Mouse (Mus musculus) brown adipose tissue, adult 24 weeks (tissue): Measurements from ENCODE around the gene Slc13a2. TPM values are rescaled to one million over a fixed set of nuclear protein-coding genes. Genes with fewer than 3 reads are reported as not detected.

Experiments
- H3K27ac ChIP-seq: fragments of 200-500 bp; replicated peaks from 2 replicates; pipeline ENCODE4 v1.5.1; 2012; ENCODE audit warnings: low read depth, mild to moderate bottlenecking, low read length
- H3K4me1 ChIP-seq: fragments of 200-500 bp; 2 replicates; pipeline ENCODE4 v1.6.1; 2012; ENCODE audit warnings: low read length, mixed read lengths; ENCODE audit not compliant: control insufficient read depth, insufficient read depth, insufficient read length
- H3K4me3 ChIP-seq: fragments of 200-500 bp; 2 replicates; pipeline ENCODE4 v1.5.1; 2012; ENCODE audit warnings: low read depth, mild to moderate bottlenecking, low read length, moderate library complexity; ENCODE audit not compliant: insufficient read depth
- polyA plus RNA-seq: library from polyadenylated mRNA; stranded (reverse); fragments of >200 nt; gene quantifications from 2 replicates; pipeline ENCODE4 v1.2.4, GENCODE M21; 2012; ENCODE audit not compliant: missing spikeins, insufficient read depth, insufficient read length

Gene Slc13a2
- polyA plus RNA-seq = not detected in 2 replicates

GRCm38 (mm10) chr11:78422055-78422819 is at the start of gene Slc13a2:
TSS of gene Slc13a2 (minus strand) at chr11:78422217.
- H3K4me1 ChIP-seq = no peaks in the 10 kb centered on the region
- H3K27ac ChIP-seq = no peak within 1 kb of the TSS
- H3K4me3 ChIP-seq = no peak within 1 kb of the TSS

DNA sequence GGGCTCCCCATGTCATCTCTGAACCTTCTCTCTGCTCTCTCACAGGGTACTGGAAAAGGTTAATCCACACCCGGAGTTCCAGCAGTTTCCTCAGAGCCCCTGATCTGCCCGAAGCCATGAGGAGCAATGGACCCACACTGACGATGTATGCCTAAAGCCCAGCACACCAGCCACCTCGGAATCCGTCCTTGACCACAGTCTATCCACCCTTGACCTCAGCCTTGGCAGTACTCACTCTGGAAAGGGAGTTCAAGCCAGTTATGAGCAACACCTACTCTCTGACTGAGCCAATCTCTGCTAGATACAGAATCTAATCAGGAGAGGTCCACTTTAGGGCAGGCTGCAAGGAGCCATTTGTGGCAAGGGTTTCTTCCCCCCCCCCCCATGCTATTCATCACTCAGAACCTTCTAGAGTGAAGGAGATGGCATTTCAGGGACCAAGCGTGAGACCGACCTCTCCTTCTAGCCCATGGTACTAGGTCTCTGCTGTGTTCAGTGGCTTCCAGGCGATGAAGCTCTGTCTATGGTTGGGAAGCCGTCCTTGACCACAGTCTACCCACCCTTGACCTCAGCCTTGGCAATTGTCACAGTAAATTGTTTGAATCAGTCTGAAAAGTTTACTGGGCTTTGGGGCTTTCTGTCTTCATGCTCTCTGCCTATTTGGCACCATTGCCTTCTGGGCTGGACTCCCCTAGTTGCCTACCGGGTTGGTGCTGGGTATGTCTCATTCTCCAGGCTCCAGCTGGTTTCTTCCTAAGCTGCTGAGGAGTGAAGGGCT is 49.5 kb upstream of the Slc13a2 start:
- no peaks in the 10 kb centered on the region for H3K4me1 ChIP-seq
- no peak overlapping the region for H3K4me3 ChIP-seq
- no peak overlapping the region for H3K27ac ChIP-seq

GRCm38 (mm10) chr11:78467932-78468331 is 45.9 kb upstream of the Slc13a2 start:
- H3K4me3 ChIP-seq = no peak overlapping the region
- peaks cover 3% of the 10 kb centered on the region for H3K4me1 ChIP-seq
- no peak overlapping the region for H3K27ac ChIP-seq

GRCm38 (mm10) chr11:78467515-78467914 is 45.5 kb upstream of the Slc13a2 start:
- Histone ChIP-seq H3K4me3 (no peak overlapping the region), H3K27ac (no peak overlapping the region), H3K4me1 (peaks cover 3% of the 10 kb centered on the region)

DNA sequence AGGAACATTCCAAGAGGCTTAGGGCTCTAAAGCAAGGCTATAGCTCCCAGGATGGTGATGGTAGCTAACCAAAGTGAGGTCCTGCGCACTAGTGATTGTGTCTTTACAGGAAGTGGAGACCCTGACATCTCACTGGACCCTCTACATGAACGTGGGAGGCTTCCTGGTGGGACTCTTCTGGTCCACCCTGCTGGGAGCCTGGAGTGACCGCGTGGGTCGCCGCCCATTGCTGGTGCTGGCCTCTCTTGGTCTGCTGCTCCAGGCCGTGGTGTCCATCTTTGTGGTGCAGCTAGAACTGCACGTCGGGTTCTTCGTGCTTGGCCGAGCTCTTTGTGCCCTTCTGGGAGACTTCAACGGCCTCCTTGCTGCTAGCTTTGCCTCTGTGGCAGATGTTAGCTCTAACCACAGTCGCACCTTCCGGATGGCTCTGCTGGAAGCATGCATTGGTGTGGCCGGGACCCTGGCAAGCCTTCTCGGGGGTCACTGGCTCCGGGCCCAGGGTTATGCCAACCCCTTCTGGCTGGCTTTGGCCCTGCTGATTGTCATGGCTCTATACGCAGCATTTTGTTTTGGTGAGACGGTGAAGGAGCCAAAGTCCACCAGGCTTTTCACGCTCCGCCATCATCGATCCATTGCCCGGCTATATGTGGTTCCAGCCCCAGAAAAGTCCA is 44.4 kb upstream of the Slc13a2 start:
- peak overlapping the region; percentile 79 for H3K4me3 ChIP-seq
- H3K4me1 ChIP-seq = peaks cover 3% of the 10 kb centered on the region
- H3K27ac ChIP-seq = no peak overlapping the region

- peak within 1 kb of the TSS; percentile 72 for H3K27ac ChIP-seq
- peak within 1 kb of the TSS; percentile 79 for H3K4me3 ChIP-seq
- H3K4me1 ChIP-seq = peaks cover 3% of the 10 kb centered on the region
Measured at GRCm38 (mm10) chr11:78465568-78466180, 43.7 kb upstream of the Slc13a2 start, which contains the start of gene Slc46a1. TSS of gene Slc46a1 (plus strand) at chr11:78465697.

DNA sequence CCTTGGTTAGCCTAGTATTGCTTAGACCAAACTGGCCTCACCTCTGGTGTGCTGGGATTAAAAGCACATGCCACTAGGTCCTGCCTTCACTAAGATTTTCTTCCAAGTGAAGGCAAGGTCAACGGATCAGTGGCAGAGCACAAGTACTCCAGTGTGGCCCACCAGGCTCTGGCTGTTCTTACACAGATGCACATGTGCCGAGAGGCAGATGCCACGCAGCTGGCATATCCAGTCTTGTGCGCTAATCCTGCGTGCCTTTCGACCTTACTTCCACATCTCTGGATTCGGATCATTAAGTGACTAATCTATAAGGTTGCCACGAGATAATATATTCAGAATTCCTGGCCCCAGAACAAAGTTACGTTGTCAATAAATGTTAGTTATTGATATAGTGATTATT is 43.1 kb upstream of the Slc13a2 start:
- H3K4me3 ChIP-seq = peak overlapping the region; percentile 7; the same call in 1 of the 2 replicates
- H3K27ac ChIP-seq = no peak overlapping the region; the same call in 1 of the 2 replicates
- peaks cover 3% of the 10 kb centered on the region for H3K4me1 ChIP-seq

GRCm38 (mm10) chr11:78463286-78464036 is 41.4 kb upstream of the Slc13a2 start:
- Histone ChIP-seq H3K27ac (no peak overlapping the region), H3K4me1 (peaks cover 3% of the 10 kb centered on the region), H3K4me3 (no peak overlapping the region)

GRCm38 (mm10) chr11:78462669-78463068 is 40.7 kb upstream of the Slc13a2 start:
- peaks cover 3% of the 10 kb centered on the region for H3K4me1 ChIP-seq
- H3K4me3 ChIP-seq = no peak overlapping the region
- no peak overlapping the region for H3K27ac ChIP-seq

DNA sequence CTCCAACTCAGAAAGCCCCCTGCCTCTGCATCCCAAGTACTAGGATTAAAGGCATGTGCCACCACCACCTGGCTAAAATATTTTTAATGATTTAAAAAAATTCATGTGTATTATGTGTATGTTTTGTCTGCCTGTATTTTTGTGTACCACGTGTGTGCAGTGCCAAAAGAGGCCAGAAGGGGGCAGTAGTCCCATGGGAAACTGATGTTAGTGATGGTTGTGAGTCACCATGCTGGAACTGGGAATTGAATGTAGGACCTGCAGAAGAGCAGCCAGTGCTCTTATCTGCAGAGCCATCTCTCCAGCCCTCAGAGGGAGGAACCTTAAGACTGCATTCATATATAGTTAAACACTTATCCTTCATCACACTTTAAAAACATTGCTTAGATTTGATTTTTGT is 39.9 kb upstream of the Slc13a2 start:
- Histone ChIP-seq H3K4me3 (no peak overlapping the region), H3K4me1 (peaks cover 3% of the 10 kb centered on the region), H3K27ac (no peak overlapping the region)

- Histone ChIP-seq H3K4me3 (no peak overlapping the region), H3K27ac (no peak overlapping the region), H3K4me1 (no peaks in the 10 kb centered on the region)
Measured at GRCm38 (mm10) chr11:78458740-78459139, 36.7 kb upstream of the Slc13a2 start.

DNA sequence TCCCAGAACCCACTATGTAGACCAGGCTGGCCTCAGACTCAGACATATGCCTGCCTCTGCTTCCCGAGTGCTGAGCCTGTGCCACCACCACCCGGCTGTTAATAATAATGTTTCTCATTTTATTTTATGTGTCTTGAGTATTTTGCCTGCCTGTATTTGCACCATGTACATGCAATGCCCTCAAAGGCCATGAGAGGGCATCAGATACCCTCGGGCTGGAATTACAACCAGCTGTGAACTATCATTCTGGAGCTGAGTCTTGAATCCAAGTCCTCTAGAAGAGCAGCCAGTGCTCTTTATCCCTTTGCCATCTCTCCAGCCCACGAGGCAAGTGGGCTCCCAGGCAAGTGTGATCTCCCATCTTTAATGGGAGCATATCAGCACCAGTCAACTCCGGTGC is 33.3 kb upstream of the Slc13a2 start:
- no peak overlapping the region for H3K4me3 ChIP-seq
- H3K4me1 ChIP-seq = no peaks in the 10 kb centered on the region
- H3K27ac ChIP-seq = no peak overlapping the region

- Histone ChIP-seq H3K4me1 (no peaks in the 10 kb centered on the region), H3K27ac (no peak overlapping the region), H3K4me3 (no peak overlapping the region)
Measured at GRCm38 (mm10) chr11:78454276-78454675, 32.3 kb upstream of the Slc13a2 start.

GRCm38 (mm10) chr11:78453675-78454074 is 31.7 kb upstream of the Slc13a2 start:
- Histone ChIP-seq H3K27ac (no peak overlapping the region), H3K4me3 (no peak overlapping the region), H3K4me1 (no peaks in the 10 kb centered on the region)
